Mouse (Mus musculus): ENCODE measurements around the gene Cox4i2.

The Cox4i2 gene

GRCm38 (mm10) chr2:152734984-152735383, 19.0 kb upstream of the Cox4i2 start:
- DNase-seq (ENCODE audit: low read depth, low spot score), result peak; percentile 90

DNA sequence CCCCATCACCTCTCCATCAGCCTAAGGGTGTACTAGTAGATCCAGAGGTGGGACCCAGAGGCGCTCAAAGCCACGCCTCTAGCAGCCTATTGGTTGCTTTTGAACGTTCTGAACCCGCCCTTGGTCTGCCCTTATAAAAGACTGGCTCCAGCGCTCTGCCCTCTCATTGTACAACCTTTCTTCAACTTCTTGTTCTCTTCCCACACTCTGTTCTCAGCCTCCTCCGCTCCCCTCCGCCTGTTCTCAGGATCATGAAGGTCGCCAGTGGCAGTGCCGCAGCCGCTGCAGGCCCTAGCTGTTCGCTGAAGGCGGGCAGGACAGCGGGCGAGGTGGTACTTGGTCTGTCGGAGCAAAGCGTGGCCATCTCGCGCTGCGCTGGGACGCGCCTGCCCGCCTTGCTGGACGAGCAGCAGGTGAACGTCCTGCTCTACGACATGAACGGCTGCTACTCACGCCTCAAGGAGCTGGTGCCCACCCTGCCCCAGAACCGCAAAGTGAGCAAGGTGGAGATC, 17.8 kb upstream of the Cox4i2 start, which contains the start of gene Id1:
Gene Id1, plus strand, starts transcription at position 162 of the 512 bp plus-strand sequence.
- DNase-seq (ENCODE audit: low read depth, low spot score), result peak; percentile 26

DNA sequence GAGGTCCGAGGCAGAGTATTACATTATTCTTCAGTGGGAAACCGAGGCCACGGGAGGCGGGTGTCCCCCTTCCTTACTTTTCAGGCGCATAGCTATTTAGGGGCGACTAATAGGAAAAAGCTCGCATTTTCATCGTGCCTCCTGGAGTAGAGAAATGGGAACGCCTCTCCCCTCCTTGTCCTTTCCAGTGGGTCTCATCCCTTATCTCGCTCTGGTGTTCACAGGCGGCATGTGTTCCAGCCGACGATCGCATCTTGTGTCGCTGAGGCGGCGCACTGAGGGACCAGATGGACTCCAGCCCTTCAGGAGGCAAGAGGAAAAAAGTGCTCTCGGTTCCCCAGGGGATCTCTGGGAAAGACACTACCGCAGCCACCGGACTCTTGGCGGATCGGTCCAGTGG, 17.2 kb upstream of the Cox4i2 start:
- DNase-seq (ENCODE audit: low read depth, low spot score), result no peak

GRCm38 (mm10) chr2:152737306-152738221, 16.4 kb upstream of the Cox4i2 start:
- no peak for DNase-seq (ENCODE audit: low read depth, low spot score)

DNA sequence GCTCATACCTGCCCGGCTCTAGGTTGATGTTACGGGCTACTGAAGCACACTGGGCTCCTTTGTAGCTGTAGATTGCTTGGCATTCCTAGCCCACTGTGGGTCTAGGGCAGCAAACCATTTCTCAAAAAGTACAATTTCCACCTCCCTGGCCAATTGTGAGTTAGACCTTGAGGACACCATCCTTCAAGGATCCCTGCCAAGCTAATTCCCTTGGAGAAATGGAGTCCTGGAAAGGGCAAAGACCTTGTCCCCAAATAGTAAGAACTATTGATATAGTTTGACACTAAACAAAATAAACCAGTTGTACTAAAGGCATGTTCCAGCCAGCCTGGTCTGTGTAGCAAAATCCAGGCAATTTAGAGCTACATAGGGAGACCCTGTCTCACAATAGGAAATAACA, 15.6 kb upstream of the Cox4i2 start:
- DNase-seq (ENCODE audit: low read depth, low spot score), result no peak

DNA sequence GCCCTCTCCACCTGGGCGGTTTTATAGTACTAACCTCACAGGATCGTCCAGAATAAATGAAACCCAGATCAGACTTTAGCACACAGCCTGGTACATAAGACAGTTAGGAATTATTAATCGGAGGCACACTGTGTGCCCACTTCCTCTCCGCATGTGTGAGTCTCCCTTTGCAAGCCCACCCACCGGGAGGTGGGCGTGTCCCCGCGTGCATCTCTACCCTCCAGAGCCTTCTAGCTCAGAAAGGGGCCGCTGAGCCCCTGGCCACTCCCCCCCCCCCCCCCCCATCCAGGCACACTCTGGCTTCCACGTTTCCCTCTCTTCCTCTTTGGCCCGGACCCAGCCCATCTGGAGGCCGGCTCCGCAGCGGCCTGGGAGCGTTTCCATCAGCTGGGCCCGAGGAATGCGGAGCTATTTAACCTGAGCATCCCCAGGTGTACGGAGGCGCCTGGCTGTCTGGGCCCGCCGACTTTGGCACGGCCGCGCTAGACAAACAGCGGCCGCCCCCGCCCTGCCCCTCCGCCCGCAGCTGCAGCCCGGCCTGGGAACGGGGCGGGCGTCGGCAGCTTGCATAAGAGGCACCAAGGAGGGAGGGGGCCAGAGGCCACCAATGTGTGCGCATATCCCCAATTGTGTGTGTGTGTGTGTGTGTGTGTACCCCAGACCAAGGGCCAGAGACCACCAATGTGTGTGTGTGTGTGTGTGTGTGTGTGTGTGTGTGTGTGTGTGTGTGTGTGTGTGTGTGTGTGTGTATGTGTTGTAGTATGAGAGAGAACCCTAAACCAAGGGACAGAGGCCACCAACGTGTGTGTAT, 14.7 kb upstream of the Cox4i2 start:
- no peak for DNase-seq (ENCODE audit: low read depth, low spot score)

DNA sequence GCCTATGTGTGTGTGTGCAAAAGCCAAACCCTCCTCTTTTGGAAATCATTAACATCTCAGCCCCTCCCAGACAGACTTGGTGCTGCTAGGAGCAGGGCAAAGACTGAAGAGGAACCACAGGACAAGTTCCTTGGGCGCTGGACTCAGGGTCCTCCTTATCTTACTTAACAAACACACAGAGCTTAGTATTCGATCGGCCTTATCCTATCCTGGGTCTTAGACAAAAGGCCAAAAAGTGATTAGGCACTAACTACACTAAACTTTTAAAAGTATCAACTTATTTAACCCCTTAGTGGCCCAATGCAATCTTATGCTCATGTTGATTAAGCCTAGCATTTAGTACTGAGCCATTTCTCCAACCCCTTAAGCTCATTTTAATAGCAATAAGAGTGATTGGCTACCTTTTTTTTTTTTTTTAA, 14.1 kb upstream of the Cox4i2 start:
- DNase-seq (ENCODE audit: low read depth, low spot score), result no peak

- no peak for DNase-seq (ENCODE audit: low read depth, low spot score)
These were observed 13.5 kb upstream of the Cox4i2 start for GRCm38 (mm10) chr2:152740490-152740889.

DNA sequence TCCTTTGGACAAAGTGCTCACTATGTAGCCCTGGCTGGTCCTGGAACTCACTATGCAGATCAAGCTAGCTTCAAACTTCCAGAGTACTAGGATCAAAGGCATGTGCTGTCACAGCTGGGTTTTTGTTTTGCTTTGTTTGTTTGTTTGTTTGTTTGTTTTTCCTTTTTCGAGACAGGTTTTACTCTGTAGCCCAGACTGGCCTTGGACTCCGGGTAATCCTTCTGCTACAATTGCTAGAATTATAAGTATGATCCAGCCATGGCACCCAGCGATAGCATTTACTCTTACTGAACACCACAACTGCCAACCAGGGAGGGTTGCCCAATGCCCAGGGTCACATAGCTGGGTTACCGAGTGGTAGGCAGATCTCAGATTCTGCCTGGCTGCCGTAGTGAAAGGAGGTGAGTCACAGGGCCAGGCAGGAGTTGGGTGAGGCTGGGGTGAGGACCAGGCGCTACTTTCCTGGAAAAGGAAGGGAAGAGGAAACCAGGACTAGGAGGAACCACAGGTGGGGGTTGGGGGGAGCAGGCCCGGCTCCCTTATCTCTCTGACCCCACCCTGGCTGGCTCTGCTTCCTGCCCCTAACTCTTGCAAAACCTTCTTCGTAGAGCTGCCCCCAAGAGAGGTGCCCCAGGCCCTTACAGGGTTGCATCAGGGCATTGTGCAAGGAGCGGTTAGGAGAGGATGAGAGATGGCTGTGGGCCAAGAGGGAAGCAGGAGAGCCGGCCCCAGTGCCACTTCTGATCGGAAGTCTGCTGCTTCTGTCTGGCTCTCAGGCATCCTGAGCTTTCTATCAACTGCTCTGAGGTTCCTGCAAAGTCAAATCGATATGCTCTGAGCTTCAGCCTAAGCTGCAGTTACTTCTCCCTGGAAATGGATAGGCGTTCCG, 12.6 kb upstream of the Cox4i2 start:
- no peak for DNase-seq (ENCODE audit: low read depth, low spot score)

DNA sequence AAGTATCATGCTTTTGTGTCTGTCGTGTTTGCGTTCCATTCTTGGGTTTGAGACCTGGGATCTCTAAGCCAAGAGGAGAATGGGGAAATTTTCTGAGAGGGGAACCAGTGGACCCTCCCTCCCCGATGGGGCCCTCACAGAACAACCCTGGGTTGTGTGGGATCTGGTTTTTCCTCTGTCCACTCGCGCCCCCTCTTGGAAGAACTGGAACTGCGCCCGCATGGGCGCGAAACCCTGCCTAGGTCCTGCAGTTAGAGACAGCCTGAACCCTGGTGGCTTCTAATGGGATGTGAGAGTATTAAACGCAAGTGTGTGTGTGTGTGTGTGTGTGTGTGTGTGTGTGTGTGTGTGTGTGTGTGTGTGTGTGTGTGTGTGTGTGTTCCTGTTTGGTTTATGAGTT, 11.5 kb upstream of the Cox4i2 start:
- DNase-seq (ENCODE audit: low read depth, low spot score), result no peak

DNA sequence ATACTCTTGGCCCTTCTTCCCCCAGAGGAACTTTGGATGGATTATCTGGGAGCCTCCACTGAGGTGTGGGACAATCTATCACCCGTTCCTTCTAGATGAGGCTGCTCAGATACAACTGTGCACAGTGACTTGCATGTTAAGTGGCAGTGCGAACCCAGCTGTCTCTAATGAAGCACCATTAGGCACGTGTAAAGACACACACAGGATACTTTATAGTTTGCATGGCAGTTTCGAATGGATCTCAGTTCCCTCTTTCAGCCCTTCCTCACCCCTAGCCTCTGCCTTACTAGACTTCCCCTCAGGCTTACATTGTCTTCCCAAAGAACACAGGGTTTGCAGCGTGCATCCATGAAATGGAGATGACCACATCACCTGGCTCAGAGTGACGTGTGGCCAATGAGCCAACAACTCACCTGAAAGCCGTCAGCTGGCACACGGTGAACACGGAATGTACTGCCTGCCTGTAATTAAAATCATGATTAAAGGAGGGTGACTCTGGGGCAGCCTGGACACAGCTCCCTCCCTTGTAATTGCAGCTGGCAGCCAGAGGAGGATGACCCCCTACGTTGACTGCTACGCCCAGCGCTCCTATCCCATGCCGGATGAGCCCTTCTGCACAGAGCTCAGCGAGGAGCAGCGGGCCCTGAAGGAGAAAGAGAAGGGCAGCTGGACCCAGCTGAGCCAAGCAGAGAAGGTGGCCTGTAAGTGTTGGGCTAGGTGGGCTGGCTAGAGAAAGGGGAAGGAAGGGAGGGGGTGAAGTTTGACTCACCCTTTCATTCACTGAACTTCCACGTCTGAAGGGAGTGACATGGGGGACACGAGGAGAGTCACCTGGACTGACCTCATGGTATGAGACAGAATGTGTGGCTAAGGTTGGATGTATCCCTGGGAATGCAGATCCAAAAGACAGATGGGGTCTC, 2.8 kb downstream of the Cox4i2 start:
- no peak for DNase-seq (ENCODE audit: low read depth, low spot score)

DNA sequence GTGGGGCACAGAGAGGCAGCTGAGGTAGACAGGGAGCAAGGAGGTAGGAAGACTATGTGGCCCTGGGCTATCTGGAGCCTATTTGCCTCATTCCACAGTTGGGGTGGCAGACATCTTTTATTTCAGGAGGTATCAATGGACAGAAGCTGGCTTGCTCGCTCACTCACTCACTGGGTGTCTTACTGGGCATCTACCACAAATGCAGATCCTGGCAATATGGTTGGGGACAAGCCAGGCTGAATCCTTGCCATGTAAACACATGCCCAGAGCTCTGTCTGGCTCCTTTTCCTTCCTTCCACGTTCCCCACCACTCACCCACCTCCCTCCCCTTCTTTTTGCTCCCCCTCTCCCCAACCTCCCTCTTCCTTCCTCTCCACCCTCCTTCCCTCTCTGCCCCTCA, 3.5 kb downstream of the Cox4i2 start:
- no peak for DNase-seq (ENCODE audit: low read depth, low spot score)

- no peak for DNase-seq (ENCODE audit: low read depth, low spot score)
These were observed 4.4 kb downstream of the Cox4i2 start for GRCm38 (mm10) chr2:152758351-152758750.

DNA sequence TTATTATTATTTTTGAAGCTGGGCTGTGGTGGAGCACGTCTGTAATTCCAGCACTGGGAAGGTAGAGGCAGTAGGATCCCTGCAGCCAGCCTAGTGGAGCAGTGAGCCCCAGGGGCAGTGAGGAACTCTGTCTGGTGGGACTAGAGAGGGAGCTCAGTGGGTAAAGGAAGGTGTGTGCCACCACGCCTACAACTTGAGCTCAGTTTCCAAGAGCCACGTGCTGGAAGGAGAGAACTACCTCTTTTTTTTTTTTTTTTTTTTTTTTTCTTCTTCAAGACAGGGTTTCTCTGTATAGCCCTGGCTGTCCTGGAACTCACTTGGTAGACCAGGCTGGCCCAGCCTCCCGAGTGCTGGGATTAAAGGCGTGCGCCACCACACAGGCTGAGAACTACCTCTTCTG, 9.3 kb downstream of the Cox4i2 start:
- no peak for DNase-seq (ENCODE audit: low read depth, low spot score)

GRCm38 (mm10) chr2:152764172-152765044, 10.4 kb downstream of the Cox4i2 start:
- DNase-seq (ENCODE audit: low read depth, low spot score), result no peak

DNA sequence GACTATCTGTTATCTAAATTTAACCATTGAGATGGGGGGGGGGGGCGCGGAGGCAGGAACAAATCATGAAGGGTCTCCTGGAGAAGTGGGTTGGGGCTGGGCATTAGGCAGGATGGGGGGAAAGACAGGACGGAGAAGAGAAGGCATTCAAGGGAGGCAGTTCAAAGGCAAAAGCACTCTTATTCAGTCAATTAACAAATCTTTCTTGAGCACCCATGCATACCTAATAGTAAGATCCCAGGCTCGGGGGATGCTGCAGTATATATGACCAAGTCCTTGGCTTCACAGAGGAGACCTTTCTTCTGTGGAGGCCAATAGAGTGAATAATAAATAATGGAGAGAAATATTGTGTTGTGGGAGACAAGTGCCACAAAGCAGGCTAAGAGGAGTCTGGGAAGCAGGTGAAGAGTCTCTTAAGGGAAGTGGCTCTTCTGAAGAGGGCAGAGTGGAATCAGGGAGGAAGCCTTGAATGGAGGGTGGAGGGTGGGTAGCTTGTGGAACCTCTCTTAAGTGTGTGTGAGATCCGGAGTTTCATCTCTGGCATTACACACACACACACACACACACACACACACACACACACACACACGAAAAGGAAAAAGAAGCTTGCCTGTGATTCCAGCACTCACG, 11.2 kb downstream of the Cox4i2 start:
- DNase-seq (ENCODE audit: low read depth, low spot score), result no peak

DNA sequence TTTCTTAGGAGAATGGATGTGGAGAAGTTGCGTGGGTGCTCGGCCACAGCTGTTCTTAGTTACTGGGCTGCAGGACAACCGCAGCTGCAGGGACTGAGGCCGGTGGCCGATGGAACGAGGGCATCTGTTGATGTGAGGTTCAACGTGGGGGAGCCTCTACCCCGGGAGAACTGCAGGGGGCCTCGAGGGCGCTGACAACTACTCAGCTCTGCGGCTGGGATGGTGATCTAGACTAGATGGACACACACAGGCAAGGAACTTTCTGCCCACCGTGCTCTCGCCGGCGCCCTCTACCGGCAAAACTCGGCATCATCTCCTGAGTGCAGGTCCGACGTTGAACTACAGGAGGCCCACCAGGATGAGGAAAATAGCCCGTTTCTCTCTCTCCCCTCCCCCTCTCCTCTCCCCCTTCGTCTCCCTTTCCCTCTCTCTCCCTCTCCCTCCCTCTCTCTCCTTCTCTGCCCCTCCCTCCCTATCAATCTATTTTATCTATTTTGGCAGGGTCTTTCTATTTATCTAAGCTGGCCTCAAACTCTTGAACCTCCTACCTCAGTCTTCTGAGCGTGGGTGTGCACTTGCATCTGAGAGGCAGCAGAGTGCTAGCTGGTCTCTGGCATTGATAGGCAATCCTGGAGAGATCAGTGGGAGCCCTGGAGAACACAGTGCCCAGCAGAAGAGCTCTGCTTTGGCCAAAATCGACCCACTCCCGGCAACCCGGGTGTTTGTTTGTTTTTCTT, 12.6 kb downstream of the Cox4i2 start:
- no peak for DNase-seq (ENCODE audit: low read depth, low spot score)

GRCm38 (mm10) chr2:152767618-152768271, 13.8 kb downstream of the Cox4i2 start:
- no peak for DNase-seq (ENCODE audit: low read depth, low spot score)
